Mouse (Mus musculus): Measurements from ENCODE around the gene 3110040M04Rik. TPM values are rescaled to one million over a fixed set of nuclear protein-coding genes. Genes with fewer than 3 reads are reported as not detected.
"Not testable (repeated sequence)": the region's sequence is repeated elsewhere in the genome, so short reads cannot be mapped to it uniquely, and the experiment has no call there.

3110040M04Rik gene
- polyA plus RNA-seq, 1 experiment from 2014 or later: not detected

GRCm38 (mm10) chr1:151198120-151198519 is 5.8 kb upstream of the 3110040M04Rik start, which contains the start of gene Gm47995:
Gene Gm47995 (plus strand): TSS chr1:151198448.
- not testable (repeated sequence) for ATAC-seq (ENCODE audit: low FRiP score); H3K27me3 ChIP-seq (replicated peaks); H3K4me3 ChIP-seq (replicated peaks); H3K36me3 ChIP-seq; H3K9ac ChIP-seq (replicated peaks); H3K9me3 ChIP-seq (replicated peaks); H3K4me1 ChIP-seq; H3K27ac ChIP-seq (replicated peaks); H3K4me2 ChIP-seq
- 97% methylated on average over 2 of the region's 4 CpGs for WGBS

- not testable (repeated sequence) for H3K27me3 ChIP-seq (replicated peaks); H3K27ac ChIP-seq (replicated peaks); ATAC-seq (ENCODE audit: low FRiP score); H3K4me1 ChIP-seq; H3K36me3 ChIP-seq; H3K9me3 ChIP-seq (replicated peaks); H3K9ac ChIP-seq (replicated peaks); H3K4me2 ChIP-seq; H3K4me3 ChIP-seq (replicated peaks)
These were observed 3.3 kb upstream of the 3110040M04Rik start for GRCm38 (mm10) chr1:151200620-151201019.

GRCm38 (mm10) chr1:151202771-151203170 is 1.1 kb upstream of the 3110040M04Rik start:
- not testable (repeated sequence) for H3K27ac ChIP-seq (replicated peaks); H3K36me3 ChIP-seq; ATAC-seq (ENCODE audit: low FRiP score); H3K27me3 ChIP-seq (replicated peaks); H3K4me2 ChIP-seq; H3K4me1 ChIP-seq; H3K4me3 ChIP-seq (replicated peaks); H3K9ac ChIP-seq (replicated peaks); H3K9me3 ChIP-seq (replicated peaks)
- 72% methylated on average over 3 of the region's 5 CpGs for WGBS

- not testable (repeated sequence) for H3K4me2 ChIP-seq; H3K27me3 ChIP-seq (replicated peaks); H3K9me3 ChIP-seq (replicated peaks); H3K36me3 ChIP-seq; H3K4me3 ChIP-seq (replicated peaks); H3K27ac ChIP-seq (replicated peaks); ATAC-seq (ENCODE audit: low FRiP score); H3K9ac ChIP-seq (replicated peaks); H3K4me1 ChIP-seq
- WGBS: 83% methylated on average over 3 of the region's 5 CpGs
These were observed 4.6 kb downstream of the 3110040M04Rik start for GRCm38 (mm10) chr1:151208493-151208892.

- H3K27me3 ChIP-seq (replicated peaks); H3K9ac ChIP-seq (replicated peaks); H3K4me1 ChIP-seq; H3K9me3 ChIP-seq (replicated peaks); H3K4me2 ChIP-seq; H3K4me3 ChIP-seq (replicated peaks); H3K27ac ChIP-seq (replicated peaks); ATAC-seq (ENCODE audit: low FRiP score); H3K36me3 ChIP-seq: not testable (repeated sequence)
These were observed 5.0 kb downstream of the 3110040M04Rik start for GRCm38 (mm10) chr1:151208944-151209343.

- 90% methylated on average over 4 of the region's 8 CpGs for WGBS
- H3K4me3 ChIP-seq (replicated peaks); H3K4me2 ChIP-seq; ATAC-seq (ENCODE audit: low FRiP score); H3K4me1 ChIP-seq; H3K36me3 ChIP-seq; H3K27ac ChIP-seq (replicated peaks); H3K9ac ChIP-seq (replicated peaks); H3K9me3 ChIP-seq (replicated peaks); H3K27me3 ChIP-seq (replicated peaks): not testable (repeated sequence)
These were observed 6.0 kb downstream of the 3110040M04Rik start, which contains the start of gene Gm47996 for GRCm38 (mm10) chr1:151209824-151210355. Gene Gm47996 (plus strand): TSS chr1:151210131.

GRCm38 (mm10) chr1:151211666-151212065 is 7.7 kb downstream of the 3110040M04Rik start:
- WGBS: 94% methylated on average over 5 of the region's 5 CpGs
- H3K4me3 ChIP-seq (replicated peaks): not testable (repeated sequence)

GRCm38 (mm10) chr1:151214862-151215261 is 10.9 kb downstream of the 3110040M04Rik start:
- Histone ChIP-seq H3K36me3 (no peaks in the 10 kb centered on the region), H3K27ac (replicated peaks) (no peak overlapping the region), H3K4me3 (replicated peaks) (no peak overlapping the region), H3K9ac (replicated peaks) (no peak overlapping the region), H3K4me1 (0 out of 2 replicates have a peak, but pooled peaks cover 2% of the 10 kb centered on the region), H3K27me3 (replicated peaks) (no peaks in the 10 kb centered on the region), H3K4me2 (no peak overlapping the region), H3K9me3 (replicated peaks) (no peaks in the 10 kb centered on the region)
- 68% methylated on average over 2 of the region's 2 CpGs for WGBS
- ATAC-seq (ENCODE audit: low FRiP score): no peak

More at GRCm38 (mm10) chr1:151211666-151212065, 7.7 kb downstream of the 3110040M04Rik start:
- not testable (repeated sequence) for H3K9ac ChIP-seq (replicated peaks); H3K4me2 ChIP-seq; ATAC-seq (ENCODE audit: low FRiP score); H3K4me1 ChIP-seq; H3K27me3 ChIP-seq (replicated peaks); H3K36me3 ChIP-seq; H3K27ac ChIP-seq (replicated peaks); H3K9me3 ChIP-seq (replicated peaks)

- 48% methylated on average over 1 of the region's 1 CpGs for WGBS
- Histone ChIP-seq H3K27me3 (replicated peaks) (no peaks in the 10 kb centered on the region), H3K4me3 (replicated peaks) (no peak overlapping the region), H3K9ac (replicated peaks) (no peak overlapping the region), H3K36me3 (no peaks in the 10 kb centered on the region), H3K4me1 (0 out of 2 replicates have a peak, but pooled peaks cover 2% of the 10 kb centered on the region), H3K27ac (replicated peaks) (no peak overlapping the region), H3K4me2 (no peak overlapping the region), H3K9me3 (replicated peaks) (no peaks in the 10 kb centered on the region)
- no peak for ATAC-seq (ENCODE audit: low FRiP score)
These were observed 12.1 kb downstream of the 3110040M04Rik start for GRCm38 (mm10) chr1:151215985-151216384.

- no peak overlapping the region for H3K9ac ChIP-seq (replicated peaks)
- H3K4me3 ChIP-seq (replicated peaks): no peak overlapping the region
- H3K27ac ChIP-seq (replicated peaks): no peak overlapping the region
- H3K27me3 ChIP-seq (replicated peaks): no peaks in the 10 kb centered on the region
- H3K4me1 ChIP-seq: 0 out of 2 replicates have a peak, but pooled peaks cover 2% of the 10 kb centered on the region
- no peaks in the 10 kb centered on the region for H3K9me3 ChIP-seq (replicated peaks)
- no peak overlapping the region for H3K4me2 ChIP-seq
- no peaks in the 10 kb centered on the region for H3K36me3 ChIP-seq
- no peak for ATAC-seq (ENCODE audit: low FRiP score)
- WGBS: 61% methylated on average over 3 of the region's 3 CpGs
These were observed 12.5 kb downstream of the 3110040M04Rik start for GRCm38 (mm10) chr1:151216417-151216816.

- Histone ChIP-seq H3K4me3 (replicated peaks) (no peak overlapping the region), H3K27me3 (replicated peaks) (no peaks in the 10 kb centered on the region), H3K4me2 (no peak overlapping the region), H3K36me3 (no peaks in the 10 kb centered on the region), H3K4me1 (0 out of 2 replicates have a peak, but pooled peaks cover 2% of the 10 kb centered on the region), H3K27ac (replicated peaks) (no peak overlapping the region), H3K9ac (replicated peaks) (no peak overlapping the region), H3K9me3 (replicated peaks) (no peaks in the 10 kb centered on the region)
- 88% methylated on average over 5 of the region's 5 CpGs for WGBS
- ATAC-seq (ENCODE audit: low FRiP score): no peak
These were observed 15.1 kb downstream of the 3110040M04Rik start for GRCm38 (mm10) chr1:151219045-151219444.

GRCm38 (mm10) chr1:151220098-151220497 is 16.2 kb downstream of the 3110040M04Rik start:
- H3K9ac ChIP-seq (replicated peaks): no peak overlapping the region
- H3K36me3 ChIP-seq: no peaks in the 10 kb centered on the region
- 0 out of 2 replicates have a peak, but pooled peaks cover 2% of the 10 kb centered on the region for H3K4me1 ChIP-seq
- H3K4me2 ChIP-seq: no peak overlapping the region
- H3K27me3 ChIP-seq (replicated peaks): no peaks in the 10 kb centered on the region
- 75% methylated on average over 7 of the region's 7 CpGs for WGBS
- H3K9me3 ChIP-seq (replicated peaks): no peaks in the 10 kb centered on the region
- no peak for ATAC-seq (ENCODE audit: low FRiP score)
- no peak overlapping the region for H3K4me3 ChIP-seq (replicated peaks)
- no peak overlapping the region for H3K27ac ChIP-seq (replicated peaks)
